In genomic region chr9:101251644-101252337, GRCm38 (mm10) we compare ENCODE assay signal across 8 mouse cellular contexts. TPM values are rescaled to one million over a fixed set of nuclear protein-coding genes. Genes with fewer than 3 reads are reported as not detected.
DNase-seq lines count a peak whose midpoint lies in the region; ATAC-seq and TF ChIP-seq lines count a peak whose summit lies in the region.

Ppp2r3a (minus strand) TSS chr9:101251795.

- WGBS in forebrain, embryonic 12.5 days = 1% methylated on average over 50 of the region's 50 CpGs
- 1% methylated on average over 37 of the region's 50 CpGs for WGBS in heart, postnatal 0 days
- WGBS in liver, embryonic 14.5 days (ENCODE audit: insufficient replicate concordance) = 2% methylated on average over 38 of the region's 50 CpGs
- under 1% methylated on average over 42 of the region's 50 CpGs for WGBS in stomach, embryonic 15.5 days

- H3K27me3 ChIP-seq in E14TG2a.4 (ENCODE audit: insufficient read depth, low read length) = peaks cover 13% of the 10 kb centered on the region
- H3K27me3 ChIP-seq in forebrain, embryonic 12.5 days = no peaks in the 10 kb centered on the region
- H3K27me3 ChIP-seq in heart, postnatal 0 days (ENCODE audit: control insufficient read depth, insufficient read depth, low read length) = no peaks in the 10 kb centered on the region
- H3K27me3 ChIP-seq in liver, embryonic 14.5 days (ENCODE audit: control insufficient read depth, insufficient read depth, low read length) = no peaks in the 10 kb centered on the region; the same call in 1 of the 2 replicates
- H3K27me3 ChIP-seq in stomach, embryonic 15.5 days (replicated peaks) = no peaks in the 10 kb centered on the region

- peak; percentile 96 for ATAC-seq in forebrain, embryonic 12.5 days (ENCODE audit: low FRiP score)
- peak; percentile 94 for ATAC-seq in heart, postnatal 0 days (ENCODE audit: insufficient read depth, low read depth)
- ATAC-seq in liver, embryonic 14.5 days (ENCODE audit: insufficient read depth) = peak; percentile 94
- peak; percentile 93 for ATAC-seq in stomach, embryonic 15.5 days (ENCODE audit: insufficient read depth, low FRiP score, low read depth)

- no peak for TF ChIP-seq EP300 in heart, postnatal 0 days (IDR thresholded peaks at IDR 0.05; ENCODE audit: low read depth)
- TF ChIP-seq EP300 in liver, embryonic 14.5 days (IDR thresholded peaks at IDR 0.05; ENCODE audit: low read depth) = no peak

- H3K4me2 ChIP-seq in forebrain, embryonic 12.5 days = peak within 1 kb of the TSS; percentile 72
- H3K4me2 ChIP-seq in heart, postnatal 0 days (ENCODE audit: low read depth, low read length) = peak within 1 kb of the TSS; percentile 59
- peak within 1 kb of the TSS; percentile 96 for H3K4me2 ChIP-seq in liver, embryonic 14.5 days (ENCODE audit: low read depth)
- H3K4me2 ChIP-seq in stomach, embryonic 15.5 days = peak within 1 kb of the TSS; percentile 62

- H3K9me3 ChIP-seq in E14TG2a.4 (ENCODE audit: low read length) = no peaks in the 10 kb centered on the region
- no peaks in the 10 kb centered on the region for H3K9me3 ChIP-seq in forebrain, embryonic 12.5 days
- no peaks in the 10 kb centered on the region for H3K9me3 ChIP-seq in heart, postnatal 0 days (replicated peaks; ENCODE audit: control insufficient read depth, low read length)
- H3K9me3 ChIP-seq in liver, embryonic 14.5 days (ENCODE audit: control insufficient read depth, low read length) = no peaks in the 10 kb centered on the region
- H3K9me3 ChIP-seq in stomach, embryonic 15.5 days = no peaks in the 10 kb centered on the region

- H3K4me3 ChIP-seq in E14TG2a.4 (replicated peaks; ENCODE audit: low read length) = peak within 1 kb of the TSS; percentile 93
- H3K4me3 ChIP-seq in forebrain, embryonic 12.5 days (replicated peaks) = peak within 1 kb of the TSS; percentile 79
- H3K4me3 ChIP-seq in heart, postnatal 0 days (ENCODE audit: low read depth, low read length) = peak within 1 kb of the TSS; percentile 72
- H3K4me3 ChIP-seq in liver, embryonic 14.5 days (ENCODE audit: insufficient read depth in 1 of 2, low read depth in 2 of 2, low read length in 2 of 2) = peak within 1 kb of the TSS; percentile 75 to 89
- H3K4me3 ChIP-seq in stomach, embryonic 15.5 days (replicated peaks) = peak within 1 kb of the TSS; percentile 84

- no peak for TF ChIP-seq CTCF in E14TG2a.4 (conservative IDR thresholded peaks at IDR 0.05; ENCODE audit: low read length)
- TF ChIP-seq CTCF in heart, postnatal 0 days (IDR thresholded peaks at IDR 0.05; ENCODE audit: low read depth) = no peak; the same call in 1 of the 2 replicates
- TF ChIP-seq CTCF in liver, embryonic 14.5 days (IDR thresholded peaks at IDR 0.05; ENCODE audit: low read depth) = no peak

- H3K27ac ChIP-seq in forebrain, embryonic 12.5 days = peak within 1 kb of the TSS; percentile 97
- peak within 1 kb of the TSS; percentile 95 for H3K27ac ChIP-seq in heart, postnatal 0 days (ENCODE audit: low read depth)
- no peak within 1 kb of the TSS for H3K27ac ChIP-seq in liver, embryonic 14.5 days
- H3K27ac ChIP-seq in stomach, embryonic 15.5 days = peak within 1 kb of the TSS; percentile 99

- DNase-seq in c-Kit-positive CD71-positive TER-119-positive erythroid progenitor cells, embryonic 14.5 days (ENCODE audit: low spot score) = peak; percentile 77
- DNase-seq in heart, postnatal 0 days (ENCODE audit: low spot score) = peak; percentile 91
- DNase-seq in kidney, postnatal 36 days = peak; percentile 96 to 99
- DNase-seq in liver, embryonic 14.5 days (ENCODE audit: low read depth in 3 of 3, low spot score in 3 of 3) = peak; percentile 61 to 74 (median 67)
- peak; percentile 100 for DNase-seq in neural tube, embryonic 10.5 days (ENCODE audit: extremely low spot score, low spot score)

- H3K4me1 ChIP-seq in E14TG2a.4 (replicated peaks; ENCODE audit: low read depth, low read length) = peaks cover 13% of the 10 kb centered on the region
- H3K4me1 ChIP-seq in forebrain, embryonic 12.5 days = peaks cover 14% of the 10 kb centered on the region
- peaks cover 14% of the 10 kb centered on the region; the same call in 1 of the 2 replicates for H3K4me1 ChIP-seq in heart, postnatal 0 days (ENCODE audit: control insufficient read depth, insufficient read depth)
- peaks cover 3 to 15% of the 10 kb centered on the region in 2 experiments; a peak in 3 of 4 replicates for H3K4me1 ChIP-seq in liver, embryonic 14.5 days (replicated peaks; ENCODE audit: control insufficient read depth in 2 of 2, insufficient read depth in 2 of 2, low read length in 1 of 2)
- 0 out of 2 replicates have a peak, but pooled peaks cover 8% of the 10 kb centered on the region for H3K4me1 ChIP-seq in stomach, embryonic 15.5 days

- no peaks in the 10 kb centered on the region for H3K36me3 ChIP-seq in E14TG2a.4 (ENCODE audit: insufficient read depth, low read length)
- no peaks in the 10 kb centered on the region for H3K36me3 ChIP-seq in forebrain, embryonic 12.5 days (replicated peaks)
- no peaks in the 10 kb centered on the region for H3K36me3 ChIP-seq in heart, postnatal 0 days (replicated peaks; ENCODE audit: control insufficient read depth, insufficient read depth, low read length)
- no peaks in the 10 kb centered on the region for H3K36me3 ChIP-seq in liver, embryonic 14.5 days (replicated peaks; ENCODE audit: control insufficient read depth, insufficient read depth, low read depth)
- no peaks in the 10 kb centered on the region for H3K36me3 ChIP-seq in stomach, embryonic 15.5 days

- peak within 1 kb of the TSS; percentile 82 for H3K9ac ChIP-seq in forebrain, embryonic 12.5 days
- peak within 1 kb of the TSS; percentile 83 for H3K9ac ChIP-seq in heart, postnatal 0 days (replicated peaks; ENCODE audit: low read depth, low read length)
- peak within 1 kb of the TSS; percentile 75 for H3K9ac ChIP-seq in liver, embryonic 14.5 days (replicated peaks)
- peak within 1 kb of the TSS; percentile 89 for H3K9ac ChIP-seq in stomach, embryonic 15.5 days

RNA-seq across cellular contexts. Expression of gene Ppp2r3a, which starts in this region (rescaled TPM):
- polyA plus RNA-seq in forebrain, embryonic 12.5 days (2016; fragmentation: Nextera tagmentation; extraction: Ambion mirVana) = 17.7 and 18.9 TPM in 2 replicates
- 99.0 and 118 TPM in 2 replicates for total RNA-seq in heart, postnatal 0 days (2014; rRNA removed; ENCODE audit: low replicate concordance)
- polyA plus RNA-seq in heart, postnatal 0 days (2015; fragmentation: Nextera tagmentation; extraction: Ambion mirVana) = 63.3 and 76.2 TPM in 2 replicates
- 1.4 and 2.1 TPM in 2 replicates for polyA plus RNA-seq in liver, embryonic 14.5 days (2012; rRNA removed)
- 2.1 and 2.2 TPM in 2 replicates for polyA plus RNA-seq in liver, embryonic 14.5 days (2014; fragmentation: Nextera tagmentation; extraction: Ambion mirVana)
- 11.5 and 12.5 TPM in 2 replicates for polyA plus RNA-seq in stomach, embryonic 15.5 days (2015; fragmentation: Nextera tagmentation; extraction: Ambion mirVana)
